Mouse (Mus musculus) midbrain, embryonic 14.5 days (tissue): ENCODE data around the gene Gm20479. TPM values are rescaled to one million over a fixed set of nuclear protein-coding genes. Genes with fewer than 3 reads are reported as not detected.

Source experiments
- ATAC-seq: fragments of 200-750 bp; cut with Nextera tagmentation; 2 replicates; pipeline ENCODE4 v1.8.0; 2017; ENCODE audit warnings: moderate number of reproducible peaks, moderate library complexity; ENCODE audit not compliant: low FRiP score, low TSS enrichment
- DNase-seq: peaks from one replicate; pipeline ENCODE4 v3.0.0-alpha.2; 2015
- H3K27ac ChIP-seq: fragments of 300-500 bp; sonication (generic); replicated peaks from 2 replicates; pipeline ENCODE4 v1.5.1; 2014; ENCODE audit warnings: mild to moderate bottlenecking, low read depth, low read length, moderate library complexity
- H3K27me3 ChIP-seq: fragments of 300-500 bp; sonication (generic); 2 replicates; pipeline ENCODE4 v1.6.1; 2014; ENCODE audit warnings: low read length, control low read depth, mixed read lengths; ENCODE audit not compliant: control insufficient read depth, insufficient read depth
- H3K36me3 ChIP-seq: fragments of 300-500 bp; sonication (generic); 2 replicates; pipeline ENCODE4 v1.6.1; 2014; ENCODE audit warnings: low read length, control low read depth; ENCODE audit not compliant: control insufficient read depth, insufficient read depth
- H3K4me1 ChIP-seq: fragments of 300-500 bp; sonication (generic); 2 replicates; pipeline ENCODE4 v1.6.1; 2014; ENCODE audit warnings: mild to moderate bottlenecking, antibody characterized with exemption, low read length, control low read depth; ENCODE audit not compliant: control insufficient read depth, insufficient read depth
- H3K4me2 ChIP-seq: fragments of 300-500 bp; sonication (generic); 2 replicates; pipeline ENCODE4 v1.6.1; 2014; ENCODE audit warnings: mild to moderate bottlenecking, low read length, moderate library complexity
- H3K4me3 ChIP-seq: fragments of 300-500 bp; sonication (generic); replicated peaks from 2 replicates; pipeline ENCODE4 v1.5.1; 2014; ENCODE audit warnings: low read depth, low read length
- H3K9ac ChIP-seq: fragments of 300-500 bp; sonication (generic); replicated peaks from 2 replicates; pipeline ENCODE4 v1.6.1; 2014; ENCODE audit warnings: mild to moderate bottlenecking, low read length, moderate library complexity
- H3K9me3 ChIP-seq: fragments of 300-500 bp; sonication (generic); 2 replicates; pipeline ENCODE4 v1.6.1; 2016; ENCODE audit warnings: low read length, control low read depth, mixed read lengths; ENCODE audit not compliant: control insufficient read depth
- WGBS: fragments of 180-500 bp; shearing (Covaris S2); extraction: QIAGEN DNeasy Blood & Tissue Kit; methylation state at CpG from one replicate; pipeline ENCODE4 v1.1.7; 2014; 5-methylcytosine and 5-hydroxymethylcytosine counted together
- polyA plus RNA-seq: library from polyadenylated mRNA; unstranded; fragments of >200 nt; fragmentation: Nextera tagmentation; extraction: Ambion mirVana; gene quantifications from 2 replicates; pipeline ENCODE4 v1.2.1, GENCODE M21; 2014

Gene Gm20479
- polyA plus RNA-seq, 1 experiment from 2014 or later, result not detected

DNA sequence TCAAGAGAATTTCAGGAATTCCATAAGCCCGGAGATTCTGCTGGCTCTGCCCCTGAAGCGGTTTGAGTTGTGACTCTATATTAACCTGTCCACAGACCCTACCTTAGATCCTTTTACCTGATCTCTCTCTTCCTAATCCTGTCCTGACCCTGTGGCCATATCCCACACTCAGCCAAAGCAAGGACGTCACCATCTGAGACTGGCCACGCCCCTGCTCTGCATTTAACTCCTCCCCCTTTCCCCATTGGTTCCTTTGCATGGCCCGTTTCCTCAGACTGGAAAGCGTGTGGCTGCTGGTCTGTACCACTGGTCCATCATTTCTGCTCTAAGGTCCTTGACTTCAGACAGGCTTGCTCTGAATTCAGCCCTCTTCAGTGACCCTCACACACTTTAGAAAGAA is 11.8 kb downstream of the Gm20479 start:
- Histone ChIP-seq H3K36me3 (peaks cover 79% of the 10 kb centered on the region), H3K4me1 (no peaks in the 10 kb centered on the region), H3K4me3 (no peak overlapping the region), H3K27me3 (no peaks in the 10 kb centered on the region), H3K27ac (no peak overlapping the region), H3K9me3 (no peaks in the 10 kb centered on the region), H3K9ac (no peak overlapping the region), H3K4me2 (no peak overlapping the region)
- no peak for ATAC-seq
- WGBS, result 19% methylated on average over 6 of the region's 6 CpGs
- DNase-seq, result no peak

DNA sequence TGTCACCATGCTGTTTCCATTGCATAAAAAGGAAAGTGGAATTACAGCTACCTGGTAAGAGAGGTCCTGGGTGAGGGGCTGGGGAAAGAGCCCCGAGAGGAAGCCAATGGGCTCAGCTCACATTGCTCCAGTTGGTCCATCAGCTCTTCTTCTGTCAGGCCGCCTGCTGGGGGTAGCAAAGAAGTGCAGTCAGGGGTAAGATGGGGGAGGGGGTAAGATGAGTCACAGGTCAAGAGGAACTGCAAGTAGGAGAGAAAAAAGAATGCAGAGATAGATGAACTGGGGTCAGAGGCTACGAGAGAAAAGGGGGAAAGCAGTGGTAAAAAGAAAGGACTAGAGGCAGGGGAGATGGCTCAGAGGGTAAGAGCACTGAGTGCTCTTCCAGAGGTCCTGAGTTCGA is 14.6 kb downstream of the Gm20479 start:
- Histone ChIP-seq H3K9me3 (no peaks in the 10 kb centered on the region), H3K27me3 (peaks cover 8% of the 10 kb centered on the region; the same call in 1 of the 2 replicates), H3K4me2 (no peak overlapping the region), H3K27ac (no peak overlapping the region), H3K4me1 (peaks cover 16% of the 10 kb centered on the region), H3K36me3 (peaks cover 54% of the 10 kb centered on the region), H3K9ac (no peak overlapping the region), H3K4me3 (no peak overlapping the region)
- DNase-seq (no peak), ATAC-seq (no peak)
- WGBS, result 35% methylated on average over 4 of the region's 4 CpGs

DNA sequence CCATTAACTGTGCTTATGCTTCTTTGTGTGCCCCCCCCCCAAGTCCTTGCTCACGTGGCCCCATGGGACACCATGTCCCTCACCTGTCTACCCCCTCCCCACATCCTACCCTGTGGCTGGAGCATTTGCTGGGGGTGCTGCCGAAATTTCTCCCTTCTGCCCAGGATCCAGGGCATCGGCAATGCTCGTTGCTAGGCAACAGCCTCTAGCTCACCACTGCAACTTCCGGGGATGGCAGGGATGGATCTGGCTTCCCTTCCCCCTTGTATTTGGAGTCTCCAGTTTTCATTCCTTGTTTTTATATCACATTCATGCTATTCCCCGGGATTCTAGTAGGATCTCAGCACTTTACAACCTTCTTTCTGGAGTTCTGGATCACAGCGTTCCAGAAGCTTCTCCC is 17.7 kb downstream of the Gm20479 start:
- no peak for ATAC-seq
- Histone ChIP-seq H3K9ac (peak overlapping the region; percentile 36; the same call in 1 of the 2 replicates), H3K27me3 (peaks cover 36% of the 10 kb centered on the region), H3K4me3 (peak overlapping the region; percentile 29), H3K36me3 (peaks cover 23% of the 10 kb centered on the region), H3K4me2 (peak overlapping the region; percentile 51), H3K27ac (no peak overlapping the region; the same call in 1 of the 2 replicates), H3K4me1 (peaks cover 28% of the 10 kb centered on the region), H3K9me3 (no peaks in the 10 kb centered on the region)
- DNase-seq, result peak; percentile 82
- 25% methylated on average over 7 of the region's 7 CpGs for WGBS

DNA sequence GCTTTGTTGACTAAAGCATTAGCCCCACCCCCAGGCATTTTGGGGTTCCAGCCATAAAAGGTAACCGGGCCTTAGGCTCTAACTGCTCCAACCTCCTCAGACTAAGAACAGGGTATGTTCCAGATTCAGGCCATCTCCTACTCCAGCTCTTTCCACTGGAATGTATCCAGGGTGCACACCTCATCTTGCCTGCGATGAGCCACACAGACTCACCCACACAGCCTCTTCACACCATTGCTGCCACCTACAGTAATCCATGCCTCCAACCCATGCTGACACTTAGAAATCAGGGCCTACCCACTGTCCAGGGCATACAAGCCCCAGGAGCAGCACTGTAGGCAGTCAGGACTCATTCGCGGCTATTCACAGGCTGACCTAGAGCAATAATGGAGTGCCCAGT is 18.1 kb downstream of the Gm20479 start:
- 69% methylated on average over 4 of the region's 4 CpGs for WGBS

DNA sequence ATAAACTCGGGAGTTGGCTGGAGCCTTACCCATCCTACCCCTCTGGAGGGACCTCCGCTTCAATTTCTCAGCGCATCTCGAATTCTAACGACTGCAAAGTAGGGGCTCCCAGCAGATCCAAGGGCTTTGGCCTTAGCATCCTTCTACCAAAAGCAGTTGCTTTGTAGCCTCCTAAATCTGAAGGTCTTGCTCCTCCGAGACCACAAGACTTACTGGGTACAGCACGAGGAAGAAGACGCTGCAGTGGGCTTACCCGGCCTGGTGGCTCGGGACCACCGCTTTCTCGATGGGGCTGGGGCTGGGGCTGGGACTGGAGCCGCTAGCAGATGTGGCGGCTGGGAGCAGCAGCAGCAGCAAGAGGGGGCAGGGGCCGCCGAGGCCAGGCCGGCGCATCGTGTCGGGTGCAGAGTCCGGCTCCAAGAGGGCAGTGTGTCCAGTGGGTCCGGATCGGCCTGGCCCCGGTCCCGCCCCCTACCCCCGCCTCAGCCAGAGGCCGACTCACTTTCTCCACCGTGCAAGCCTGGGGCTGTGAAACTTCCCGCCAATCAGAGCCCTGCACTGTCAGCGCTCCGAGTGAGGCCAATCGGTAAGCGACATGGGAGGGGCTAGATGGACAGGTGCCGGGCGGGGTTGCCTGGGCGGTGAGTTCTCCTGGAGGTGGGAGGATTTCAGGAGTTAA is 19.9 kb downstream of the Gm20479 start, which contains the start of gene Ltbp4:
Ltbp4 (minus strand) TSS at position 518 of the 679 bp plus-strand sequence.
- under 1% methylated on average over 36 of the region's 36 CpGs for WGBS
- peak within 1 kb of the TSS; percentile 30 for H3K4me3 ChIP-seq
- no peak within 1 kb of the TSS for H3K27ac ChIP-seq
- ATAC-seq (no peak), DNase-seq (no peak)
- no peaks in the 10 kb centered on the region for H3K9me3 ChIP-seq
- peaks cover 34% of the 10 kb centered on the region for H3K4me1 ChIP-seq
- H3K27me3 ChIP-seq, result peaks cover 56% of the 10 kb centered on the region
- H3K9ac ChIP-seq, result peak within 1 kb of the TSS; percentile 31
- H3K4me2 ChIP-seq, result peak within 1 kb of the TSS; percentile 53
- H3K36me3 ChIP-seq, result peaks cover 7% of the 10 kb centered on the region

More for the DNA sequence above, 18.1 kb downstream of the Gm20479 start:
- Histone ChIP-seq H3K9ac (peak overlapping the region; percentile 36; the same call in 1 of the 2 replicates), H3K27ac (no peak overlapping the region; the same call in 1 of the 2 replicates), H3K4me2 (peak overlapping the region; percentile 51), H3K4me1 (peaks cover 28% of the 10 kb centered on the region), H3K4me3 (peak overlapping the region; percentile 29), H3K27me3 (peaks cover 40% of the 10 kb centered on the region), H3K9me3 (no peaks in the 10 kb centered on the region), H3K36me3 (peaks cover 20% of the 10 kb centered on the region)
- ATAC-seq (no peak), DNase-seq (no peak)

DNA sequence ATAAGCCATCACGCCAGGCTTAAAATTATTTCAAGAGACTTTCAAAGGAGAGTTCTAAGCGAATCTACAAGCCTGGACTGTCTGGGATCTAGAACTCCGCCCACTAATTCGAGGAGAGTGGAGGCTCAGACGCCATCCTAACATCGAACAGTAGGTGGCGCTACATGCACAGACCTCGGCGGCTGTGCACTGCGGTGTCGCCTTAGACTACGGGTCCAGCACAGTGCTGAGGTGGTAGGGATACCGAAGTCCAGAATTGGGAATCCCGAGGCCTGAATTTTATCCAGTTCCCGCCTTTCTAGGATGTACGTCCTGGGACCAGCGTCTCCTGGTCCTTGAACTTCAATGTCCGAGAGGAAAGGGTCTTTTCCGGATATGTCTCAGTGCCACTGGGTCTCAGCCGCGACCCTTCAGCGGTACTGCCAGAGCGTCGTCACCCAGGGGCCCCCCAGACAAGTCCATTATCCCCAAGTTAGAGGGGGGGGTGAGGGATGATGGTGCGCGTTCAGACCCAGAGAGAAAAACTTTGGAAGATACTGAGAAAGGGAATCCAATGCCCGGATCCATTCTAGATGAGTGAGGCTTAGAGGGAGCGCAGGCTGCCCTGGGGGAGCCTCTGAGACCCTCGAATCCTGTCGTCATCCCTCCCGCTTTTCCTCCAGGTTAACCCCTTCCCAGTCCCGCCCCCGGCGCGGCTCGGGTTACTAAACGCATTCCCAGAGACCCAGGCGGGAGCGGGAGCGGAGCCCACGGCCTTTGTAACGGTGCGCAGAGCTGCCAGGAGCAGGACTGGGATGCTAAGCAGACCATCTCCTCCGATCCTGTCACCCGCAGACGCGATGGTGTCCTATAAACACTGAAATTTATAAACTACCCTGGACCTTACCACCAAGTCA is 21.0 kb downstream of the Gm20479 start:
- peak; percentile 77 for ATAC-seq
- no peaks in the 10 kb centered on the region for H3K36me3 ChIP-seq
- peaks cover 67% of the 10 kb centered on the region for H3K27me3 ChIP-seq
- H3K4me1 ChIP-seq, result peaks cover 35% of the 10 kb centered on the region
- no peaks in the 10 kb centered on the region for H3K9me3 ChIP-seq
- peak overlapping the region; percentile 30 for H3K4me3 ChIP-seq
- H3K27ac ChIP-seq, result no peak overlapping the region
- peak; percentile 95 for DNase-seq
- H3K4me2 ChIP-seq, result peak overlapping the region; percentile 53
- H3K9ac ChIP-seq, result peak overlapping the region; percentile 25
- WGBS, result under 1% methylated on average over 47 of the region's 47 CpGs

DNA sequence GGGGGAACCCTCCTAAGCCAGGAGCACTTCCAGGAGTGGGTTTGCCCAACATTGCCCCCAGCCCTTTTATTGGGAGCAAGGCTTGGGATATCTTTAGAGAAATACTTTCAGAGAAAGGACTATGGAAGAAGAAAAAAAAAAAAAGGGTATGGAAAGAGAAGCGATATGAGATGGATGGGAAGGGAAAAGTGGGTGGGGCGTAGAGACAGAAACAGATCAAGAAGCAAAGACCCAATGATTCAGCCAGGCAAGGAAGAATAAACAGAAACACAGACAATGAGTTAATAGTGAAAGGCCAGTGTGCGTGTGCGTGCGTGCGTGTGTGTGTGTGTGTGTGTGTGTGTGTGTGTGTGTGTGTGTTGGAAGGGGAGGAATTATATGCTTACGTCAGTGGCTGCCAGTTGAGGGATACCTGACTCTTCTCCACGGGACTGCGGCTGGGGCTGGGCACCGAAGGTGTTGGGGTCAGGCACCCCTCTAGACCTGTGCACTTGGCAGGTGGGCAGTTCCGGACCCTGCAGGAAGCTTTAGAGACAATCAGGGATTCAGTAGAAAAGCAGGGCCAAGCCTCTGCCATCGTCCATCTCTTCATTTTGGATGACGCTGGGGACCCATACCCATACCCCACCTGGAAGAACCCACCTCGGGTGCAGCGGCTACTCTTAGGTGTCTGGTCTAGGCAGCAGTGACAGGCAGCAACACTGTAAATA is 22.1 kb downstream of the Gm20479 start:
- ATAC-seq, result no peak
- no peaks in the 10 kb centered on the region for H3K36me3 ChIP-seq
- H3K27me3 ChIP-seq, result peaks cover 77% of the 10 kb centered on the region
- no peaks in the 10 kb centered on the region for H3K9me3 ChIP-seq
- H3K27ac ChIP-seq, result no peak overlapping the region
- no peak overlapping the region for H3K9ac ChIP-seq
- DNase-seq, result no peak
- WGBS, result 59% methylated on average over 15 of the region's 15 CpGs
- no peak overlapping the region for H3K4me3 ChIP-seq
- peaks cover 40% of the 10 kb centered on the region for H3K4me1 ChIP-seq
- no peak overlapping the region for H3K4me2 ChIP-seq

DNA sequence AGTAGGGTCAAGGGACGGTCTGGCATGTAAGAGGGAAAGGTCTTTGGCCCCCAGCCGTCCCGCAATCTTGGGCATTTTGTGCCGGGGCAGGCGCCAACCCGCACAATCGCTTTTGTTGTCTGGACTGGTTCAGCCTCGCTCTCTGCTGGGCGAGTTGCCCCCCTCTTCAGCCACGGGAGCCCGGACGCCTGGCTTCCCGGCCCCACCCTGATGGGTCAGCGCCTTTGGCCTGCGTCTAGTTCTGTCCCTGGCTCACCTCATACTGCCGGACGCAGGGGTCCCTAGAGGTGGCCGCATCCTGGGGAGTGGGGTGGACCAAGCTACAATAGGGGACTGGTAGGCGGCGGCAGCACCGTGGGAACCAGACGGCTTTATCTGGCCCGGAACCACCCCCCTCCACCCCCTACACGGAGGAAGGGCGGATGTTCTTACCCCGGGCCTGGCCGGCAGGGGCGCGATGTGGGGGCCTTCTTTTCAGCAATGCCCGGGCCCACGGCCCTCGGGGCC is 22.8 kb downstream of the Gm20479 start:
- Histone ChIP-seq H3K9me3 (no peaks in the 10 kb centered on the region), H3K9ac (no peak overlapping the region; the same call in 1 of the 2 replicates), H3K4me2 (peak overlapping the region; percentile 83; the same call in 1 of the 2 replicates), H3K27me3 (peaks cover 85% of the 10 kb centered on the region), H3K4me3 (no peak overlapping the region), H3K4me1 (peaks cover 34% of the 10 kb centered on the region; the same call in 1 of the 2 replicates), H3K27ac (no peak overlapping the region), H3K36me3 (no peaks in the 10 kb centered on the region)
- DNase-seq (no peak), ATAC-seq (no peak)
- 3% methylated on average over 32 of the region's 32 CpGs for WGBS
